Mouse (Mus musculus): Measurements from ENCODE around the gene Xylb. TPM values are rescaled to one million over a fixed set of nuclear protein-coding genes. Genes with fewer than 3 reads are reported as not detected.

Gene Xylb
- total RNA-seq (2023): 1 to 10 TPM; 2.8 to 3.0 TPM

DNA sequence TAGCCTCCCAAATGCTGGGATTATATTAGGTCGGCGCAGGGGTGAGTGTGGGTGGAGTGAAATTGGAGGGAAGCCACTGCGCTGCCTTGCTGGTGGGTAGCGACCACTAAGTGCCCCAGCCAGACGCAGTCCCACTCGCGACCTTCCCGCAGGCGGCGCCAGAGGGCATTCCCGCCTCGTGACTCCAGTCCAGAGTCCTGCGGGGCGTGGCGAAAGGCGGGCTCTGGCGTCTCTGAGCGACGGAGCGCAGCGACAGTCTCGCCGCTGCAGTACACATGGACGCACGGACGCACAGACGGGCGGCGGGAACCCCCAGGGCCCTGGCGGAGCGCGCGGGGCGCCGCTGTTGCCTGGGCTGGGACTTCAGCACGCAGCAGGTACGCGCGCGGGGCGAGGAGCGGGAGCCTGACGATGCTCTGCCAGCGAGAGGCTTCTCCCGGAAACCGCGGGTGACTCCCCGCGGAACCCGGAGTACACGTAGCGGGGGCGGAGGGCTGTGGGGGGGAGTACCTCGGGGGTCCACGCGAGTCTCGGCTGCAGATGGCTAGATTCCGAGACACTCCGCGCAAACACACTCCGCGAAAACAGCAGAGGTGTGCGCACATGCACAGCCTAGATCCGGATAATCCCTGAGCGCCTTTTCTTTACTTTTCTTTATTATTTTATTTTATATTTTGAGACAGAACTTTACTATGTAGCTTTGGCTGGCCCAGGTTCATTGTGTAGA is at the start of gene Xylb:
Xylb (plus strand) TSS at position 51 of the 727 bp plus-strand sequence.

GRCm38 (mm10) chr9:119322289-119323259 is 34.6 kb upstream of the Xylb start, which contains the start of gene Oxsr1:
Gene Oxsr1 (minus strand): TSS chr9:119322427.

DNA sequence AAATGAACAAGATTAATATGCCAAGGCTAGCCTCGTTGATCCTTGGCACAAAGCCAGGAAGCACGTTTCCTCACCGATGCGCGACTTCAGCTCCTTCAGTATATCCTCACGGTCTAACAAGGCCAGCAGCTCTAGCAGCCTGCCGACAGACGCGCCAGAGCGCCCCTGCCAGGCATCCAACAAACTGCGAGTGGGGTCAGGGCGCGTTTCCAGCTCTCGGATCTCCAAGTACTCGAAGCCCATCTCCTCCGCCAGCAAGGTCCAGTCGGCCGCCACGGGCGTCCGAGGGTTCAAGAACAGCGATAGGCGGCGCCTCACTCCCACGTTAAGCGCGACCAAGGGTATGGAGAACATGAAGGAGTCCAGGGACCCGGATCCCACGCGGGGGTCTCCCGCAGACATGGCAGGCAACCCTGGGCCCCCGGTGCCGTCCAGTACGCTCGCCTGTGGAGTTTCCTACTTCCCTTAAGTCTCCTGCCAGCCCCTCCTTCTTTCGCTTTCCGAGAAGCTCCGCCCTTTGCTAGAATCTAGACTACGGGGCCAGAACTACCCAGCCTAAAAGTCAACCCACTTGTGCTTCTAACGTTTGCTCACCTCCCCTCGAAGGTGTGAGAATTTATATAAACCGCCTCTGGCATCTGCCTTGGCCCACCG is 17.5 kb upstream of the Xylb start, which contains the start of gene Acaa1a:
Acaa1a (plus strand) TSS at position 119 of the 654 bp plus-strand sequence.

GRCm38 (mm10) chr9:119340909-119341816 is 16.0 kb upstream of the Xylb start, which contains the start of gene Myd88:
Gene Myd88 (minus strand): TSS chr9:119341411.

GRCm38 (mm10) chr9:119365284-119365683 is 8.1 kb downstream of the Xylb start, which contains the start of gene Slc22a14:
Gene Slc22a14 (minus strand): TSS chr9:119365553.

GRCm38 (mm10) chr9:119401801-119402214 is 44.6 kb downstream of the Xylb start, which contains the start of gene Acvr2b:
Gene Acvr2b (plus strand): TSS chr9:119402118.

Other genes with a start within 250 kb of the Xylb start
- 1 to 10 TPM; 1.1 to 1.3 TPM for gene Acaa1b, start 200.3 kb upstream of the Xylb start, total RNA-seq (2023)
- not detected for gene Gm47289, start 198.2 kb upstream of the Xylb start, total RNA-seq (2023)
- under 1 TPM in 1 of 2 experiments, not detected in 1; 0.24 TPM for gene Slc22a13, start 148.3 kb upstream of the Xylb start, total RNA-seq (2023)
- 10 to 100 TPM; 37.3 to 40.8 TPM for gene Oxsr1, start 35.0 kb upstream of the Xylb start, total RNA-seq (2023)
- 10 to 100 TPM; 71.9 to 80.1 TPM for gene Acaa1a, start 17.7 kb upstream of the Xylb start, total RNA-seq (2023)
- gene Myd88, start 16.0 kb upstream of the Xylb start, total RNA-seq (2023): 100 to 1,000 TPM; 107 to 123 TPM
- not detected for gene Slc22a14, start 8.2 kb downstream of the Xylb start, total RNA-seq (2023)
- 1 to 10 TPM; 5.4 to 7.9 TPM for gene Acvr2b, start 44.7 kb downstream of the Xylb start, total RNA-seq (2023)
- gene Exog, start 87.6 kb downstream of the Xylb start, total RNA-seq (2023): 1 to 10 TPM; 3.1 to 4.1 TPM
- not detected for gene Scn5a, start 221.6 kb downstream of the Xylb start, total RNA-seq (2023)

All from monocyte, adult 59 days (primary cell).